Mouse (Mus musculus) MEL (cell line): ENCODE results near the gene Rpl9. TPM values are rescaled to one million over a fixed set of nuclear protein-coding genes. Genes with fewer than 3 reads are reported as not detected.

ENCODE experiments used
- DNase-seq: peaks from one replicate; pipeline ENCODE4 v3.0.0; 2011; ENCODE audit warnings: low read depth, low spot score
- H3K27ac ChIP-seq: 2 replicates; pipeline ENCODE4 v1.5.1; 2012; ENCODE audit warnings: low read depth, mild to moderate bottlenecking, control low read depth, low read length, moderate library complexity; ENCODE audit not compliant: control insufficient read depth
- H3K27me3 ChIP-seq, 2 experiments: fragments of 150-350 bp in 1 of 2; sonication (generic) in 1 of 2; 2 replicates each; pipeline ENCODE4 v1.6.1; 2012; ENCODE audit warnings: low read length in 2 of 2, mild to moderate bottlenecking in 2 of 2, improper control_type of control experiment in 1 of 2, moderate library complexity in 1 of 2; ENCODE audit not compliant: insufficient read depth in 2 of 2, control insufficient read depth in 1 of 2
- H3K36me3 ChIP-seq, 2 experiments: 2 replicates each; pipeline ENCODE4 v1.6.1; 2012 to 2014; ENCODE audit warnings: low read length in 2 of 2, improper control_type of control experiment in 1 of 2, inconsistent platforms in 1 of 2, mild to moderate bottlenecking in 1 of 2; ENCODE audit not compliant: insufficient read depth in 2 of 2, control insufficient read depth in 1 of 2
- H3K4me1 ChIP-seq, 2 experiments: fragments of 150-350 bp in 1 of 2; sonication (generic) in 1 of 2; 2 replicates each; pipeline ENCODE4 v1.6.1; 2012; ENCODE audit warnings: low read length in 2 of 2, improper control_type of control experiment in 1 of 2, mild to moderate bottlenecking in 1 of 2; ENCODE audit not compliant: insufficient read depth in 2 of 2, control insufficient read depth in 1 of 2
- H3K4me3 ChIP-seq, 2 experiments: fragments of 150-350 bp in 1 of 2; sonication (generic) in 1 of 2; 2 replicates each; pipeline ENCODE4 v1.5.1; 2012; ENCODE audit warnings: low read depth in 2 of 2, low read length in 2 of 2, mild to moderate bottlenecking in 2 of 2, moderate library complexity in 2 of 2, control low read depth in 1 of 2, improper control_type of control experiment in 1 of 2; ENCODE audit not compliant: control insufficient read depth in 1 of 2, insufficient read depth in 1 of 2
- H3K79me2 ChIP-seq: 2 replicates; pipeline ENCODE4 v1.6.1; 2012; ENCODE audit warnings: mild to moderate bottlenecking, low read length, moderate library complexity; ENCODE audit not compliant: control insufficient read depth, poor library complexity, insufficient read depth
- H3K9ac ChIP-seq: 2 replicates; pipeline ENCODE4 v1.6.1; 2012; ENCODE audit warnings: low read depth, mild to moderate bottlenecking, control low read depth, low read length, moderate library complexity; ENCODE audit not compliant: control insufficient read depth, poor library complexity, severe bottlenecking
- H3K9me3 ChIP-seq: fragments of 150-350 bp; sonication (generic); replicated peaks from 2 replicates; pipeline ENCODE4 v1.6.1; 2012; ENCODE audit warnings: mild to moderate bottlenecking, low read length, improper control_type of control experiment, moderate library complexity; ENCODE audit not compliant: insufficient read depth
- CTCF ChIP-seq, 3 experiments: IDR thresholded peaks in 2 of 3; conservative IDR thresholded peaks in 1 of 3; 2 replicates each; pipeline ENCODE4 v1.5.1; 2011 to 2012; ENCODE audit warnings: low read length in 3 of 3, low read depth in 2 of 3, mild to moderate bottlenecking in 2 of 3, improper control_type of control experiment in 1 of 3, inconsistent platforms in 1 of 3, mixed read lengths in 1 of 3, moderate library complexity in 1 of 3; ENCODE audit not compliant: control insufficient read depth in 1 of 3, insufficient read depth in 1 of 3, poor library complexity in 1 of 3, severe bottlenecking in 1 of 3
- ELF1 ChIP-seq: IDR thresholded peaks from 2 replicates; pipeline ENCODE4 v1.6.1; 2014; ENCODE audit warnings: low read depth, mild to moderate bottlenecking, inconsistent platforms, low read length, improper control_type of control experiment, moderate library complexity
- EP300 ChIP-seq, 2 experiments: IDR thresholded peaks; 2 replicates each; pipeline ENCODE4 v1.6.1; 2011; ENCODE audit warnings: improper control_type of control experiment in 2 of 2, low read length in 2 of 2, low read depth in 1 of 2, mild to moderate bottlenecking in 1 of 2
- ETS1 ChIP-seq: IDR thresholded peaks from 2 replicates; pipeline ENCODE4 v1.6.1; 2012; ENCODE audit warnings: low read depth, mild to moderate bottlenecking, inconsistent platforms, low read length, improper control_type of control experiment, moderate library complexity
- GABPA ChIP-seq: IDR thresholded peaks from 2 replicates; pipeline ENCODE4 v1.6.1; 2012; ENCODE audit warnings: low read depth, mild to moderate bottlenecking, inconsistent platforms, low read length, improper control_type of control experiment, moderate library complexity
- GATA1 ChIP-seq: IDR thresholded peaks from 2 replicates; pipeline ENCODE4 v1.6.1; 2011; ENCODE audit warnings: low read depth, low read length, improper control_type of control experiment
- JUND ChIP-seq: IDR thresholded peaks from 2 replicates; pipeline ENCODE4 v1.6.1; 2011; ENCODE audit warnings: low read depth, mild to moderate bottlenecking, improper control_type of control experiment, low read length
- KAT2A ChIP-seq: conservative IDR thresholded peaks from 2 replicates; pipeline ENCODE4 v1.6.1; 2012; ENCODE audit warnings: low read depth, low read length, improper control_type of control experiment, inconsistent platforms
- MAX ChIP-seq: IDR thresholded peaks from 2 replicates; pipeline ENCODE4 v1.6.1; 2011; ENCODE audit warnings: low read length, improper control_type of control experiment
- MEF2A ChIP-seq: IDR thresholded peaks from 2 replicates; pipeline ENCODE4 v1.6.1; 2014; ENCODE audit warnings: low read depth, mild to moderate bottlenecking, inconsistent platforms, low read length, improper control_type of control experiment; ENCODE audit not compliant: poor library complexity, insufficient replicate concordance, severe bottlenecking; ENCODE audit errors: extremely low read depth
- MXI1 ChIP-seq: IDR thresholded peaks from 2 replicates; pipeline ENCODE4 v1.6.1; 2011; ENCODE audit warnings: mild to moderate bottlenecking, low read depth, low read length, improper control_type of control experiment
- MYB ChIP-seq: IDR thresholded peaks from 2 replicates; pipeline ENCODE4 v1.6.1; 2011; ENCODE audit warnings: mild to moderate bottlenecking, low read depth, low read length, improper control_type of control experiment
- NELFE ChIP-seq: IDR thresholded peaks from 2 replicates; pipeline ENCODE4 v1.6.1; 2011; ENCODE audit warnings: low read depth, low read length, improper control_type of control experiment
- NRF1 ChIP-seq: IDR thresholded peaks from 2 replicates; pipeline ENCODE4 v1.6.1; 2014; ENCODE audit warnings: low read depth, mild to moderate bottlenecking, inconsistent platforms, low read length, improper control_type of control experiment, moderate library complexity; ENCODE audit not compliant: poor library complexity, insufficient read depth, severe bottlenecking
- POLR2A ChIP-seq, 2 experiments: IDR thresholded peaks; 2 replicates each; pipeline ENCODE4 v1.6.1; 2011 to 2012; ENCODE audit warnings: low read length in 2 of 2, mild to moderate bottlenecking in 2 of 2, control low read depth in 1 of 2, improper control_type of control experiment in 1 of 2, low read depth in 1 of 2, moderate library complexity in 1 of 2; ENCODE audit not compliant: control insufficient read depth in 1 of 2, insufficient read depth in 1 of 2, poor library complexity in 1 of 2
- POLR2AphosphoS2 ChIP-seq: IDR thresholded peaks from 2 replicates; pipeline ENCODE4 v1.6.1; 2011; ENCODE audit warnings: low read length, improper control_type of control experiment
- POLR2AphosphoS5 ChIP-seq: IDR thresholded peaks from 2 replicates; pipeline ENCODE4 v1.6.1; 2012; ENCODE audit warnings: low read depth, borderline replicate concordance, mild to moderate bottlenecking, inconsistent platforms, low read length, moderate library complexity, mixed read lengths
- SIN3A ChIP-seq: IDR thresholded peaks from 2 replicates; pipeline ENCODE4 v1.6.1; 2012; ENCODE audit warnings: low read length, improper control_type of control experiment, inconsistent platforms
- SMC3 ChIP-seq: IDR thresholded peaks from 2 replicates; pipeline ENCODE4 v1.6.1; 2011; ENCODE audit warnings: low read depth, low read length, improper control_type of control experiment
- TAL1 ChIP-seq: IDR thresholded peaks from 2 replicates; pipeline ENCODE4 v1.6.1; 2012; ENCODE audit warnings: mild to moderate bottlenecking, inconsistent platforms, low read length, moderate library complexity, mixed read lengths
- TBP ChIP-seq: IDR thresholded peaks from 2 replicates; pipeline ENCODE4 v1.8.0; 2011; ENCODE audit warnings: low read depth, low read length, improper control_type of control experiment
- TCF12 ChIP-seq: IDR thresholded peaks from 2 replicates; pipeline ENCODE4 v1.6.1; 2014; ENCODE audit warnings: low read depth, mild to moderate bottlenecking, inconsistent platforms, low read length, improper control_type of control experiment, moderate library complexity
- UBTF ChIP-seq: IDR thresholded peaks from 2 replicates; pipeline ENCODE4 v1.6.1; 2012; ENCODE audit warnings: low read depth, mild to moderate bottlenecking, inconsistent platforms, low read length, improper control_type of control experiment, moderate library complexity, borderline replicate concordance; ENCODE audit not compliant: insufficient read depth
- ZMIZ1 ChIP-seq: IDR thresholded peaks from 2 replicates; pipeline ENCODE4 v1.6.1; 2012; ENCODE audit warnings: low read depth, mild to moderate bottlenecking, inconsistent platforms, low read length, improper control_type of control experiment, moderate library complexity
- polyA plus RNA-seq, 2 experiments: library from polyadenylated mRNA; stranded (reverse) in 1 of 2; unstranded in 1 of 2; fragments of >175 nt in 1 of 2; fragments of >200 nt in 1 of 2; gene quantifications; 2 replicates each; pipeline versions ENCODE4 v1.2.1 to v1.2.4; 2012; ENCODE audit warnings: low replicate concordance in 2 of 2, low read depth in 1 of 2; ENCODE audit not compliant: insufficient read length in 2 of 2, insufficient read depth in 1 of 2, missing spikeins in 1 of 2
- total RNA-seq: library from RNA; depleted of rRNA; stranded (reverse); fragments of 300-350 nt; gene quantifications from 2 replicates; pipeline ENCODE4 v1.2.3, GENCODE M21; 2012

The Rpl9 gene
- total and polyA plus RNA-seq, 3 experiments: 1,251 to 2,181 TPM; not detected in 1

- Histone ChIP-seq H3K4me3 (no peak overlapping the region), H3K9me3 (no peaks in the 10 kb centered on the region), H3K36me3 (no peaks in the 10 kb centered on the region), H3K79me2 (no peaks in the 10 kb centered on the region), H3K27me3 (peaks cover 2 to 7% of the 10 kb centered on the region in 2 experiments), H3K27ac (no peak overlapping the region), H3K4me1 (no peaks in the 10 kb centered on the region)
- no peak for TF ChIP-seq MAX
- no peak for TF ChIP-seq MEF2A
- no peak for TF ChIP-seq POLR2AphosphoS5
- TF ChIP-seq MXI1: no peak
- TF ChIP-seq EP300 (IDR thresholded peaks at IDR 0.05; ENCODE audit: low read depth in 1 of 2, low read length in 2 of 2): no peak
- no peak for TF ChIP-seq TAL1
- TF ChIP-seq JUND: no peak
- TF ChIP-seq UBTF: no peak
- TF ChIP-seq TCF12: no peak
- no peak for TF ChIP-seq ELF1
- TF ChIP-seq NRF1: no peak
- TF ChIP-seq TBP: no peak
- TF ChIP-seq MYB: no peak
- no peak for TF ChIP-seq POLR2A (IDR thresholded peaks at IDR 0.05; ENCODE audit: control insufficient read depth in 1 of 2, insufficient read depth in 1 of 2, low read depth in 1 of 2, low read length in 2 of 2, poor library complexity in 1 of 2)
- TF ChIP-seq, all 39 proteins: peak for 0
- no peak for DNase-seq
- H3K9ac ChIP-seq: no peak overlapping the region
Observed at GRCm38 (mm10) chr5:65354097-65354496, 37.1 kb downstream of the Rpl9 start.

DNA sequence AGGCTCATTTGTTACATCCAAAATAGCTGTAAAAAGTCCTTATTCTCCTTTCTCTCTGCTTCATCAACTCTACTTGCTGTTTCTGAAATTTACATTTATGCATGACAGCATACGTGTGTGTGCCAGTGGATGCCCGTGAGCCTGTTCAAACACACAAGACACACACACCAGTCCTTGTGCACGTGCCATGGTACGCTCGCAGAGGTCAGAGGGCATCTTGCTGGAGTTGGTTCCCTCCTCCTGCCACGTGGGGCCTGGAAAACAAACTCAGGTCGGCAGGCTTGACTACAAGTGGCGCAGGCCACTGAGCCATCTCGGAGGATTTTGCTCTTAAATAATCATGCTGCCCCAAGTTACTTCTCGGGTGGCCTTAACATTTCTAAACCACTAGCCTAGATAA lies 40.7 kb downstream of the Rpl9 start:
- H3K9me3 ChIP-seq: no peaks in the 10 kb centered on the region
- H3K4me1 ChIP-seq: no peaks in the 10 kb centered on the region
- H3K9ac ChIP-seq: no peak overlapping the region
- H3K4me3 ChIP-seq: no peak overlapping the region
- no peaks in the 10 kb centered on the region for H3K36me3 ChIP-seq
- H3K27me3 ChIP-seq: peaks cover 2 to 9% of the 10 kb centered on the region in 2 experiments
- no peak for TF ChIP-seq NELFE
- no peak for TF ChIP-seq JUND
- no peak for TF ChIP-seq SIN3A
- no peak for TF ChIP-seq SMC3
- TF ChIP-seq GATA1: no peak
- no peak for TF ChIP-seq CTCF (IDR thresholded peaks at IDR 0.05 in 2 of 3, conservative IDR thresholded peaks at IDR 0.05 in 1 of 3; ENCODE audit: control insufficient read depth in 1 of 3, insufficient read depth in 1 of 3, low read depth in 2 of 3, low read length in 3 of 3, poor library complexity in 1 of 3, severe bottlenecking in 1 of 3)
- TF ChIP-seq MYB: no peak
- TF ChIP-seq TBP: no peak
- no peak for TF ChIP-seq UBTF
- no peak for TF ChIP-seq NRF1
- TF ChIP-seq GABPA: no peak
- TF ChIP-seq POLR2AphosphoS2: no peak
- TF ChIP-seq KAT2A: no peak
- TF ChIP-seq ZMIZ1: no peak
- TF ChIP-seq ETS1: no peak
- no peak for TF ChIP-seq MEF2A
- no peak overlapping the region for H3K27ac ChIP-seq
- no peak for DNase-seq
- H3K79me2 ChIP-seq: no peaks in the 10 kb centered on the region
